ENCODE assay signal across 16 mouse cellular contexts in genomic region chr12:71169911-71170310, GRCm38 (mm10). TPM values are rescaled to one million over a fixed set of nuclear protein-coding genes. Genes with fewer than 3 reads are reported as not detected.
A peak's percentile ranks its signal among the peaks of the same experiment; 100 is the strongest.
DNase-seq lines count a peak whose midpoint lies in the region.
"Had no signal": no experiment of that assay in that cellular context is flagged by ENCODE, and none has a peak within 500 bp of the region (broad histone marks: within the 10 kb centered on the region; RNA-seq: fewer than 3 reads in every experiment).

No protein-coding gene starts in this region.

- intact Hi-C loops in heart, postnatal 14 days (cut with DNase I), result no loop called here

- peak; percentile 69 to 79 for DNase-seq in adrenal gland, adult (ENCODE audit: inconsistent age in 2 of 2, low spot score in 1 of 2)
- no peak for DNase-seq in adrenal gland, postnatal 25 days
- peak; percentile 34 for DNase-seq in adrenal gland, adult 8-10 months
- DNase-seq in adrenal gland, adult 18-20 months (ENCODE audit: low spot score in 2 of 2), result no peak
- DNase-seq in adrenal gland, postnatal 36 days, result peak; percentile 50 to 53
- no peak for DNase-seq in heart, postnatal 14 days
- DNase-seq: B cell, adult 2 months; cerebellum, adult 11-12 months; cerebellum, adult 2 months; cerebellum, adult 9-10 months; cerebellum, postnatal 10 days; cerebellum, postnatal 25 days; forebrain, postnatal 0 days had no signal

RNA-seq across cellular contexts. Expression of gene 2700049A03Rik, which starts 33.3 kb away (rescaled TPM):
- 12.1 and 15.5 TPM in 2 replicates for total RNA-seq in adrenal gland, postnatal 25 days (2021)
- total RNA-seq in adrenal gland, adult 8-10 months (2022), result 10 to 100 TPM; 11.9 to 18.6 (median 13.6) TPM
- 1 to 10 TPM; 5.1 to 7.3 TPM for total RNA-seq in adrenal gland, adult 18-20 months (2021)
- total RNA-seq in adrenal gland, postnatal 36 days (2021), result 1 to 10 TPM; 9.1 to 9.3 TPM
- 1 to 10 TPM; 3.8 TPM for total RNA-seq in heart, postnatal 14 days (2021)

RNA-seq across cellular contexts. Expression of gene Timm9, which starts 33.4 kb away (rescaled TPM):
- 46.7 and 51.3 TPM in 2 replicates for total RNA-seq in adrenal gland, postnatal 25 days (2021)
- total RNA-seq in adrenal gland, adult 8-10 months (2022), result 10 to 100 TPM; 49.0 to 68.2 (median 57.4) TPM
- total RNA-seq in adrenal gland, adult 18-20 months (2021), result 10 to 100 TPM; 60.0 to 64.2 TPM
- total RNA-seq in adrenal gland, postnatal 36 days (2021), result 10 to 100 TPM; 50.3 to 56.3 TPM
- total RNA-seq in heart, postnatal 14 days (2021), result 10 to 100 TPM; 29.5 to 33.9 TPM

RNA-seq across cellular contexts. Expression of gene Tomm20l, which starts 58.7 kb away (rescaled TPM):
- 5.6 and 15.2 TPM in 2 replicates for total RNA-seq in adrenal gland, postnatal 25 days (2021)
- 10 to 100 TPM in 2 of 4 experiments, 1 to 10 TPM in 2; 9.0 to 14.9 (median 11.7) TPM for total RNA-seq in adrenal gland, adult 8-10 months (2022)
- 1 to 10 TPM; 4.3 to 7.3 TPM for total RNA-seq in adrenal gland, adult 18-20 months (2021)
- 10 to 100 TPM in 1 of 2 experiments, 1 to 10 TPM in 1; 3.7 to 12.3 TPM for total RNA-seq in adrenal gland, postnatal 36 days (2021)
- total RNA-seq in heart, postnatal 14 days (2021), result 1 to 10 TPM; 1.3 to 2.4 TPM
- total RNA-seq: CH12.LX; forebrain, postnatal 0 days; G1E; gastrocnemius, adult 18-20 months had no signal

Comparison
In these comparisons a context has a peak if more than half of its experiments do, and no peak if none do; other contexts are left out.
1. DNase-seq: peak in adrenal gland, adult (2 of 2), adrenal gland, adult 8-10 months (single experiment) and adrenal gland, postnatal 36 days (2 of 2); none in adrenal gland, postnatal 25 days (single experiment), adrenal gland, adult 18-20 months (0 of 2) and heart, postnatal 14 days (0 of 2).